Mouse (Mus musculus) heart, adult 2 months (tissue): ENCODE data around the gene Cdh22. TPM values are rescaled to one million over a fixed set of nuclear protein-coding genes. Genes with fewer than 3 reads are reported as not detected.

Experiments
- DNase-seq, 2 experiments: peaks; one replicate each; pipeline ENCODE4 v3.0.0; 2021
- H3K27ac ChIP-seq: fragments of 200-600 bp; 2 replicates; pipeline ENCODE4 v1.8.1; 2022
- H3K27me3 ChIP-seq: fragments of 200-500 bp; 2 replicates; pipeline ENCODE4 v1.6.1; 2012; ENCODE audit warnings: mild to moderate bottlenecking, low read length, inconsistent platforms, mixed read lengths; ENCODE audit not compliant: control insufficient read depth, insufficient read depth
- H3K36me3 ChIP-seq: fragments of 200-500 bp; 2 replicates; pipeline ENCODE4 v1.6.1; 2012; ENCODE audit warnings: low read length, inconsistent platforms; ENCODE audit not compliant: control insufficient read depth, insufficient read depth
- H3K4me1 ChIP-seq: fragments of 200-500 bp; 2 replicates; pipeline ENCODE4 v1.6.1; 2011; ENCODE audit warnings: low read length; ENCODE audit not compliant: control insufficient read depth, insufficient read depth
- H3K4me3 ChIP-seq: fragments of 200-600 bp; 2 replicates; pipeline ENCODE4 v1.8.1; 2022
- H3K79me2 ChIP-seq: fragments of 200-500 bp; replicated peaks from 2 replicates; pipeline ENCODE4 v1.6.1; 2012; ENCODE audit warnings: mild to moderate bottlenecking, inconsistent platforms, low read length, moderate library complexity, mixed read lengths; ENCODE audit not compliant: control insufficient read depth, insufficient read depth
- H3K9ac ChIP-seq: fragments of 200-500 bp; 2 replicates; pipeline ENCODE4 v1.6.1; 2012; ENCODE audit warnings: low read depth, mild to moderate bottlenecking, control low read depth, inconsistent platforms, low read length, mixed read lengths
- CTCF ChIP-seq: fragments of 200-600 bp; IDR thresholded peaks from 2 replicates; pipeline ENCODE4 v1.8.1; 2022; ENCODE audit warnings: antibody characterized with exemption, mild to moderate bottlenecking, moderate library complexity
- EP300 ChIP-seq: fragments of 200-500 bp; IDR thresholded peaks from 2 replicates; pipeline ENCODE4 v1.6.1; 2011; ENCODE audit warnings: low read depth, low read length, control low read depth; ENCODE audit not compliant: insufficient read depth
- POLR2A ChIP-seq: fragments of 200-500 bp; IDR thresholded peaks from 2 replicates; pipeline ENCODE4 v1.6.1; 2011; ENCODE audit warnings: mild to moderate bottlenecking, low read depth, low read length, control low read depth; ENCODE audit not compliant: insufficient read depth
- WGBS: fragments of 180-500 bp; shearing (Covaris S2); methylation state at CpG from one replicate; pipeline ENCODE4 v1.1.7; 2018; 5-methylcytosine and 5-hydroxymethylcytosine counted together
- intact Hi-C: fragments of 180-260 bp; cut with DNase I; formaldehyde crosslinking; loops from one replicate; pipeline ENCODE4 v1.15.1; 2025
- polyA plus RNA-seq: library from polyadenylated mRNA; depleted of rRNA; stranded (reverse); fragments of >200 nt; gene quantifications from 2 replicates; pipeline ENCODE4 v1.2.3, GENCODE M21; 2012
- total RNA-seq, 2 experiments: library from RNA; stranded (reverse); gene quantifications; 2 replicates each; pipeline ENCODE4 v1.2.3; 2021

The Cdh22 gene
- total and polyA plus RNA-seq, 3 experiments: 0.50 to 1.0 (median 0.65) TPM

DNA sequence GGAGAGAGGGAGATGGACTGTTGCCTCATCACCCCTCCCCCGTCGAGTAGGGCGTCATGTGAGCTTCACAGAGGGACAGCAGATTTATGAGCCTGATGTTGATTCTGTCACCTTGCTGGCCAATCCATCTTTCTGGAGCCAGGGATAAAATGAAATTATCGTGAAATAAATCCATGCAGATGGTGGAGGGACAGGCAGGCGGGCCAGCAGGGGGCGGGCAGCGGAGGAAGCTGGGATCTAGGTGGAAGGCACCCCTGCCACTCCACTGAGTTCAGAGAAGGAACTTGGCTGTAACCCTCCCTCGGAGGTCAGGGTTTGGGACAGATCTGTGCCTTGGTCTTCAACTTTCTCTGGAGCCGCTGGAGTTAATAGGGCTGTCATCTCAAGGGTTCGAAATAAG lies 156.0 kb downstream of the Cdh22 start:
- WGBS: 19% methylated on average over 10 of the region's 10 CpGs
- DNase-seq: no peak
- Histone ChIP-seq H3K4me1 (no peaks in the 10 kb centered on the region; the same call in 1 of the 2 replicates), H3K27ac (no peak overlapping the region), H3K79me2 (no peaks in the 10 kb centered on the region), H3K27me3 (peaks cover 5% of the 10 kb centered on the region), H3K4me3 (no peak overlapping the region), H3K9ac (no peak overlapping the region), H3K36me3 (no peaks in the 10 kb centered on the region)
- intact Hi-C loops: loop anchor here (2.0 kb wide), 1 partner anchor 156 kb away; the partner anchor contains the start of gene Cdh22
- TF ChIP-seq POLR2A (no peak), EP300 (no peak), CTCF (peak; percentile 35)

DNA sequence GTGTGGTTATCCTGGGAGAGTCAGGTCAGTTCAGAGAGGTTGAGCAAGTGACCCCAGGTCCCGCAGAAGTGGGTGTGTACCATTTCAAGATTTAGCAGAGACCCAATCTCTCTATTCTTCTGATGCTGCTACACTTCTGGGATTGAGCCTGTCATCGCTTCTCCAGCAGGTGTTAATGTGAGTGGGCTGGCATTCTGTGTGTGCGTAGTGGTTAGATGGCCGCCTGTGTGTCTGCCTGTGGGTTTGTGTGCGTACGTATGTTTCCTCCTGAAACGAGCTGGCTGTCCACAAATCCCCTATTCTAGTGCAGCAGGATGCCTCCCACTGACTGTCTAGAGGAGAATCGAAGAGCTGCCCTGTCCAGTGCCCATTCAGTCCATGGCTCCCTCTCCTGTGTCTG lies 156.6 kb downstream of the Cdh22 start:
- no peaks in the 10 kb centered on the region; the same call in 1 of the 2 replicates for H3K4me1 ChIP-seq
- intact Hi-C loops: loop anchor here (2.0 kb wide), 1 partner anchor 157 kb away; the partner anchor contains the start of gene Cdh22
- WGBS: 59% methylated on average over 8 of the region's 8 CpGs
- no peaks in the 10 kb centered on the region for H3K79me2 ChIP-seq
- no peak overlapping the region for H3K27ac ChIP-seq
- no peak overlapping the region for H3K4me3 ChIP-seq
- H3K36me3 ChIP-seq: no peaks in the 10 kb centered on the region
- H3K9ac ChIP-seq: no peak overlapping the region
- no peak for DNase-seq
- TF ChIP-seq EP300 (no peak), CTCF (no peak), POLR2A (no peak)
- H3K27me3 ChIP-seq: peaks cover 5% of the 10 kb centered on the region

DNA sequence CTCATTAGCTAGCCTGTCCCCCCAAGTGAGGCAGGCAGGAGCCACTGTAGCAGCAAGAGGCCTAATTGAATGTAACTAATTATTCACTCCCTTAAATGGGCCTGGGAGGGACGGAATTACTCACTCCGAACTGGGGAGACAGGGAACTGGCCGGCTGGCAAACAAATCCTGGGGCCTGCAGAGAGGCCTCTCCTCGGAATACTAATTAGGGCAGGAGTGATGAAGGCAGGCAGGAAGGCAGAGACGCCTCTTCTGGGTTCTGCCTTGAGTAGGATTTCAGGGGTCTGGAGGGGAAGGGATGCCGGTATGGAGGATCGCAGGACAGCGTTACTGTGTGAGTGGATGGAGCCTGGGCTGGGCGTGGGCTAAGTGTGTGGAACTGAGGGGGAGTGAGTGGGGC lies 157.6 kb downstream of the Cdh22 start:
- no peak overlapping the region for H3K4me3 ChIP-seq
- H3K4me1 ChIP-seq: no peaks in the 10 kb centered on the region; the same call in 1 of the 2 replicates
- WGBS: 16% methylated on average over 9 of the region's 9 CpGs
- TF ChIP-seq CTCF (no peak), EP300 (no peak), POLR2A (no peak)
- intact Hi-C loops: no loop called here
- H3K79me2 ChIP-seq: no peaks in the 10 kb centered on the region
- no peak overlapping the region for H3K9ac ChIP-seq
- peaks cover 5% of the 10 kb centered on the region for H3K27me3 ChIP-seq
- no peak for DNase-seq
- H3K27ac ChIP-seq: no peak overlapping the region
- no peaks in the 10 kb centered on the region for H3K36me3 ChIP-seq

DNA sequence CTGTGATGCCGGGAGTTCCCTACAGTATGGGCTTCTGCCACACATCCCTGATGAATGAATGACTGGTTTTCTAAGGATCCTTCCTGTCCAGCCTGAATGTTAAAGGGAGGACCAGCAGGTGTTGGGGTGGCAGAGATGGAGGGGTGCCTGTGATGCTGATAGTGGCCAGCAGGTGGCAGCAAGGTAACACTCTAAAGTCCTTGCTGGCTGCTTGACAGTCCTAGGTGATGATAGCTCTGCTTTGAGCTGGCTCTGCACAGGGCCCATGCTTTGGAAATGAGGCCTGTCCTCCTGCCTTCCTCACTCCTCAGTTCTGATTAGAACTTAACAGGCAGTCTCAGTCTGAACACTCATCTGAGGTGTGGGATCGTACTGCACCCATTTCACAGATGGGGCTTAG lies 159.7 kb downstream of the Cdh22 start:
- Histone ChIP-seq H3K36me3 (no peaks in the 10 kb centered on the region), H3K79me2 (no peaks in the 10 kb centered on the region), H3K4me1 (no peaks in the 10 kb centered on the region; the same call in 1 of the 2 replicates), H3K27me3 (peaks cover 5% of the 10 kb centered on the region), H3K9ac (no peak overlapping the region), H3K4me3 (no peak overlapping the region), H3K27ac (no peak overlapping the region; the same call in none of the 2 replicates)
- 28% methylated on average over 2 of the region's 2 CpGs for WGBS
- no peak; the same call in 1 of the 2 replicates for TF ChIP-seq CTCF
- peak; percentile 82; the same call in 1 of the 2 replicates for TF ChIP-seq EP300
- DNase-seq: peak; percentile 75 to 87
- intact Hi-C loops: loop anchor here (1.0 to 5.0 kb wide), 5 partner anchors 37 to 412 kb away; no protein-coding TSS in a partner anchor

DNA sequence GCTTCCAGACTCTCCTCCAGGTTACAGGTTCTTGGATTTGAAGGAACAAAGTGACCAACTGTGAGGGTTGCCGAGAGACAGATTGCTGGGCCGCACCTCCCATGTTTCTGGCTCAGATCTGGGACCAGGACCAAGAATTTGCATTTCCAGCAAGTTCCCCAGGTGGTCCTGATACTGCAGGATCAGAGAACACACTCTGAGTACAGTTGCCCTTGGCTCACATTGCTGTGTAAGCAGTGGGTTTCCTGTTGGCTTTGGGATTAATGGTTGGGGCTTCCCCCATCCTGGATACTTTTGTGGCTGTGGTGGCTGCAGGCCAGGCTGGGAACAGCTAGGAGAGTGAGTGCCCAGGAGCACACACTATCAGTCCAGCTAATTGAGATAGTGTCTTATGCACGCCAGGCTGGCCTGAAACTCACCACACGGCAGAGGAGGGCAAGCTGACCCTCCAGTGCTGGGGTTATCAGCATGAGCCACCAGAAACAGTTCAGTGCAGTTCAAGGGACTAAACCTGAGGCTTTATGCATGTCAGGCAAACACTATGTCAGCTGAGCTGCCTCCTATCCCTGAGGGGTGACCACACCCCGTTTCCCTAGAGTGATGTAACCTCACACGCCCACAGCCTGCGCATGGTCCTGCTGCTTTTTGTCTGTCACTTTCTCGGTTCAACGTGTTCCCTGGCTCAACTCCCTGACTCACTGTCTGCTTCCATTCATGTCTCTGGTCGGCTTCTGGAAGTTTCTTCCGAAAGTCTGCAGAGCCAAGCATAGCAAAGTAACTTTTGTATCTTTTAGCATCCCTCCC lies 160.4 kb downstream of the Cdh22 start:
- Histone ChIP-seq H3K27me3 (peaks cover 3% of the 10 kb centered on the region), H3K4me3 (no peak overlapping the region), H3K4me1 (no peaks in the 10 kb centered on the region; the same call in 1 of the 2 replicates), H3K27ac (peak overlapping the region; percentile 3), H3K79me2 (no peaks in the 10 kb centered on the region), H3K9ac (no peak overlapping the region), H3K36me3 (no peaks in the 10 kb centered on the region)
- peak; percentile 62 to 72 for DNase-seq
- intact Hi-C loops: loop anchor here (5.0 kb wide), 1 partner anchor 413 kb away; no protein-coding TSS in a partner anchor
- 7% methylated on average over 11 of the region's 11 CpGs for WGBS
- TF ChIP-seq CTCF (no peak), EP300 (peak; percentile 63; the same call in 1 of the 2 replicates), POLR2A (no peak)

DNA sequence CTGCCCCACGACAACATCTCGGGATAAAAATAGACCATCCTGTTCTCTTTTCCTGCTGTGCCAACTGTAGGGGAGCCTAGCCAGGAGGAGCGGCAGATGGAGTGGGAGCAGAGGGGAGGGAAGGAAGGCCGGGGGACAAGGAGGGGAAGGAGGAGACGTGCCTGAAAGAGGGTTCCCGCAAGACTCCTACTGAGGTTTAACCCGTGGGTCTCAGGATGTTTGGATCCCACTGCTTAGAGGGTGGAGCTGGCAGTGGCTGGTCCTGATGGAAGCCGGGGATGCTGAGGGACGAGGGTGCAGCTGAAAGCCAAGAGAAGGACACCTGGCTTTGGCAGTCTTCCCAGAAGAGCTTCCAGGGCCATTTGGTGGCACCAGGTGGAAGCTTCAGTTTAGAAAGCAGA lies 161.3 kb downstream of the Cdh22 start:
- WGBS: 8% methylated on average over 9 of the region's 9 CpGs

More for the DNA sequence above, 161.3 kb downstream of the Cdh22 start:
- H3K4me3 ChIP-seq: no peak overlapping the region
- no peaks in the 10 kb centered on the region for H3K36me3 ChIP-seq
- DNase-seq: no peak
- H3K4me1 ChIP-seq: no peaks in the 10 kb centered on the region; the same call in 1 of the 2 replicates
- H3K27ac ChIP-seq: no peak overlapping the region
- no peak overlapping the region for H3K9ac ChIP-seq
- TF ChIP-seq EP300 (no peak), CTCF (no peak), POLR2A (no peak)
- no peaks in the 10 kb centered on the region for H3K79me2 ChIP-seq
- intact Hi-C loops: loop anchor here (5.0 kb wide), 1 partner anchor 414 kb away; no protein-coding TSS in a partner anchor
- peaks cover 2% of the 10 kb centered on the region for H3K27me3 ChIP-seq
